Mouse (Mus musculus): ENCODE measurements around the gene Vmn1r3.
"Not testable (repeated sequence)": the region's sequence is repeated elsewhere in the genome, so short reads cannot be mapped to it uniquely, and the experiment has no call there.

Gene Vmn1r3

DNA sequence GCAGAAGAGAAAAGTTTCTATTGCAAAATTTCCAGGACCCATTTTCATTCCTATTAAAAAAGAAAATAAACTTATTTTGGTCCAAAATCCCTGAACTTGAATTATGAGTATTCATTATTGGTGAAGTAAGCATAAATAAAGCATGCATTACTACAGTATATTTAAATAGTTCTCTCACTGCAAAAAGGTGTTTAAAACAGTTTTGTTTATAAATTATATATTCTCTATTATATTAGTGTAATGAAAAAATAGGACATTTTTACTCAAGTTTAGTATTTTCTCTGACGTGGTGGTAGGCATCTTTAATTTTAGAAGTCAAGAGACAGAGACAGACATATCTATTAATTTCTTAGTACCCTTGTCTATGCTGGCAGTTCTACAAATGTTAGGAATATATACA is at the start of gene Vmn1r3:
TSS of gene Vmn1r3 (minus strand) at position 101 of the 400 bp plus-strand sequence.
- not testable (repeated sequence) for DNase-seq (ENCODE audit: low spot score in 2 of 2)

DNA sequence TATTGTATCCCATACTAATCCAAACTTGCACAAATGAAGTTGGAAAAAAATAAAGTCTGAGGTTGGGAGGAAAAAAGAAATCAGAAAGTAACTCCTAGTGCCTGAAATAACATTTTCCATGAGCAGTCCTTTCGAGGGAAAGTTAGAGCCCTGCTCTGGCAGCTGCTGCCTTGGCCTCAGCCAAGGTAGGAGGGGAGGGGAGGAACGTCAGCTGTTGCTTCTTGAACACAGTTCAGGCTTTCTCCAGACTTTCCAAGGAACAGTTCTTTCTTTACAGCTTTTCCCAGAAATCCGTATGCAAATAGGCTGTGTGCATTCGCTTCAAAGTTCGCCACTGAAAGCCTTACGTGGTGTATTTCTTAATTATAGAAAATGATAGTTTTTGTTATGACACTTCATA is 46.9 kb upstream of the Vmn1r3 start:
- DNase-seq (ENCODE audit: low spot score in 2 of 2) = no peak

DNA sequence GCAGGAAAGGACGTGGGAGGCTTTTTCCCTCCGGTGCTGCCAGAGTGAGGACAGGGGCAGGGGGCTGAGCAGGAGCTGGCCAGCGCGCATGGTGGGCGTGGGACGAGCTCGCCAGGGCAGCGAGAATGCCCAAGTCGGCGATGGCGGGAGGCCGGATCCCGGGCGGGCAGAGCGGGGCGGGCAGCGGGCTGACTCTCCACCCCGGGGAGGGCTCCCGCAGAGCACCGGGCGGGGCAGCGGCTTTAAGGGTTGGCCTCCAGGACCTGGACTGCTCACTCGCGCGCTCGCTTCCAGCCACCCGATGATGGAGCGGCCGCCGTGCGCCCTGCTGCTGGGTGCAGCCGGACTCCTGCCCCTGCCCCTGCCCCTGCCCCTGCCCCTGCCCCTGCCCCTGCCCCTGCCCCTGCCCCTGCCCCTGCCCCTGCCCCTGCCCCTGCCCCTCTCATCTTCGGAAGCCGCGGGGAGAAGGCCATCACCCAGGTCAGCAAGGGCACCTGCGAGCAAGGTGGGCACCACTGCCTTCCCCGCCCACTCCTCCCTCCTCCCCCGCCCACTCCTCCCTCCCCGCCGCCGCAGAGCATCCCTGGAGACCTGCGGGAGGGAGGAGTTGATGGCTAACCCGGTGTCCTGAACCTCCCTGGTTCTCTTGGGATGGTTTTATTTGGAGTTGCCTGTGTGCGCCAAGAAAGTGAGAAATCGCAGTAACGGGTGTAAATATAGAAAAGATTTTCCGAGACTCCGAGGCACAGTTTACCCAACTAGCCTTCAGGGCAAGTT is 45.9 kb upstream of the Vmn1r3 start:
- DNase-seq (ENCODE audit: low spot score in 2 of 2) = no peak

DNA sequence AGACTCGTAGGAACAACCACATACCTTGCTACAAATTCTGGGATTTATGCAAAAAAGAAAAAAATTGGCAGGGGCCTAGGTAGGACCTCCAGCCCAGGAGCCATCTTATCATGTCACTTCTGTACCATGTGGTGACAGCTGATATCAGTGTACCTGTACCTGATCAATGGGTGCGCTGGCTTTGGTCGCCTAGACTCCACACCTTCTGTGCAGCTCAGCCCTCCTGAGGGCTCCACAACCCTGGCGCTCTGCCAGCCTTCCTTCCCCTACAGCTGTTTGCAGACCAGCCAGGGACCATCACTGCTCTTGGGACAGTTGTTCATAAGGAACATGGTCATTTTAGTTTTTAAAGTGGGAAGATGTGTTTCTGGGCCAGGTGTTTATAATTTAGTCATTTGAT is 44.4 kb upstream of the Vmn1r3 start:
- no peak for DNase-seq (ENCODE audit: low spot score in 2 of 2)

DNA sequence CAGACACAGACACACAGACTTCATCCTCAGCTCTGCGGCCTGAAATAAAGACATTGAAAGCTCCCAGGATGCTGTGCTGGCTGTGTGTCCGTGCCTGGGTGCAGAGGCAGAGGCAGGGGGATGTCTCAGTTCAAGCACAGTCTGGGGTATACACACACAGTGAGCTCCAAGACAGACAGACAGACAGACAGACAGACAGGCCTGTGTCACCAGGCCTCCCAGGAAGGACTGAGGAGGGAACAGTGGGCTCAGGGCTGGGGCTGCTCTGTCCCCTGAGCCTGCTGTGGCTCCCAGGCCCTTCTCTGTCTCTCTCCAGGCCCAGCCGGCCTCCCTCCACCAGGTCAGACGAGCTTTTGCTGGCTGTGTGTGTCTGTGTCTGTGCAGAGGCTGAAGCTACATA is 43.3 kb upstream of the Vmn1r3 start:
- no peak for DNase-seq (ENCODE audit: low spot score in 2 of 2)

DNA sequence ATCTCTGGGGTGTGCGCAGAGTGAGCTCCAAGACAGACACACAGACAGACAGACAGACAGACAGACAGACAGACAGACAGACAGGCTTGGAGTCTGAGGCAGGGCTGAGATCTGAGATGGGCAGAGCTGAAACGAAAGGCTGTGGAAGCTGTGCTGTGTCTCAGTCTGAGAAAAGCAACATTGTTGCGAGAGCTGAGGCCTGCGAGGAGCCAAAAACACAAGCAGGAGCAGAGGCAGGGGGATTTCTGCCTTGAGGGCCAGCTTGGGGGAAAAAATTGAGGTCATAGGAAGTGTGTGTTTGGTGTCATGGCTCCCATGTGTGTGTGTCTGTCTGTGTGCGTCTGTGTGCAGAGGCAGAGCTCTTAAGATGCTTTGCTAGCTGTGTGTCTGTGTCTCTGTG is 42.6 kb upstream of the Vmn1r3 start:
- DNase-seq (ENCODE audit: low spot score in 2 of 2) = no peak

DNA sequence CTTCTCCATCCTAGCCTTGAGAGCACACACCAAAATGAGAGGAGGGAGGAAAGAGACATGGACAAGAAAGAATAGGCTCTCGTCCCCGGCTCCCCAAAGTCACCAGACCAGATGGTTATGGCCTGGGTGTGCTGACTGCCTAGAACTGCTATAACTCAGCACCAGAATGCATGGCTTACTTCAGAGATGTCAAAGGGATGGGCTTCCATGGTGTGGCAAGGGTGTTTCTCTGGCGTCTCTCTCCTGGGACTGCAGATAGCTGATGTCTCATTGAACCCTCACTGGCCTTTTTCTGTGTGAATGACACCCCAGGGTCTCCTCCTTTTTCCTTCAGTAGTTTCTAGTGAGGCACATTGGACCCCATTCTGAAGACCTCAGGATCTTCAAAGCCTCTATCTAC is 41.3 kb upstream of the Vmn1r3 start:
- no peak for DNase-seq (ENCODE audit: low spot score in 2 of 2)

DNA sequence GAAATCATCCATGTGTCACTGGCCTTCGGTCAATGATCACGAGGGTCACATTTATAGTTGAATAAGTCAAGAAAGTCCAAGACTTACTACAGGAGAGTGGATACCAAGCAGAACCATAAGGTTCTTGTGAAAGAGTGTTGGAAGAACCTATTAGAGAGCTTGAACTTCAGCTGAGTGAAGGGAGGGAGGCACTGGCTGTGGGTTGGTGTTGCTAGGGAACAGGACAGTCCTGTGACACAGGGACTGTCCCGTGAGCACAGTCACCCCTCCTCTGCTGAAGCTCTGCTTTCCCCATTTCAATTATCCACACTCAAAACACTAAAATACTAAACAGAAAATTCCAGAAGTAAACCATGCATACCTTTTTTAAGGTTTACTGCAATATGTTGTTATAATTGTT is 40.3 kb upstream of the Vmn1r3 start:
- DNase-seq (ENCODE audit: low spot score in 2 of 2) = not testable (repeated sequence)

DNA sequence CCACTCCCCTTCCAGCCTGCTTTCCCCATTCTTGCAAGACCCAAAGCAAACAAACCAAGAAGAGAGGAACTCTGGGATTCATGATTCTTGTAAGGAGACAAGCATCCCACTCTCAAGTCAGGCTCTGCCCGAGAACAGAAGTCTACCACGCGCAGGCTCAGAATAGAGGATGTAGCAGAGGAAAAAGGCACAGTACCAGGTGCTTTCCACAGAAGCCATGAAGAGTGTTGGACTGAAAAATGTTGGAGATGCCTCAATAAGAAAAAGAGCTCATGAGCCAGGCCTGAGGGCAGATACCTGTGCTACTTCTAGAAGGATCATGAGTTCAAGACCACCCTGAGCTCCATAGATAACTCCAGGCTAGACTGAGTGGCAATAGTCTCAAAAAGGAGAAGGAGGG is 39.7 kb upstream of the Vmn1r3 start:
- DNase-seq (ENCODE audit: low spot score in 2 of 2) = not testable (repeated sequence)

DNA sequence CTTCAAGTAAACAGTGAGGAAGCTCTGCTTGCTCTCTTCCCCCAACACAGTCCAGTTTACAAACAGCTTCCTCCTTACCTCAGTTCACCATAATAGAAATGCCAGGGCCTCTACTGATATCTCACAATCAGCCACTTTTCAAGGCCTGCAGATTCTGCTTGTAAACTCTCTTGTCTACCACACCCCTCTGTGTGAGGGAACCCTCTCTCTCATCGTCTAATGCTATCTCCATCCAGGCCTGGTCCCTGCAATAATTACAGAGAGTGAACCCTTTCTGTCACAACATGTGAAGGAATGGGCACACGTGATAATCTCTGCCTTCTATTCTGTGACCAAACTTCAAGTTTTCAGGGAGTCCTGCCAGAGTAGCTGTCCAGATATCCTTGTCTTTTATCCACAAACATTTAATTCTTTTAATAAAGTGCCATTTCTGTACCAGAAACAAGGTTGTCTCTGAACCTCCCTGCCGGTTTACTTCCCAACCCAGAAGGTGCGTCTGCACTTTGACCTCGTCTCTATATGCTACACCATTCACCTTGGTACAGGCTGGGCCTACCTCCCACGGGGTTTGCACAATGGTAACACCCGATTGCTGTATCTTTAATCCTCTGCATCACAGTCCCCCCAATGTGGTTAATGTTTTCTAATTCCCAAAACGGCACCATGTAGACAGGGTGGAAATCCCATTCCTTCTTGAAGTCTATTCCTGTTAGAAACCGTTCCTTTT is 38.5 kb upstream of the Vmn1r3 start:
- not testable (repeated sequence) for DNase-seq (ENCODE audit: low spot score in 2 of 2)

DNA sequence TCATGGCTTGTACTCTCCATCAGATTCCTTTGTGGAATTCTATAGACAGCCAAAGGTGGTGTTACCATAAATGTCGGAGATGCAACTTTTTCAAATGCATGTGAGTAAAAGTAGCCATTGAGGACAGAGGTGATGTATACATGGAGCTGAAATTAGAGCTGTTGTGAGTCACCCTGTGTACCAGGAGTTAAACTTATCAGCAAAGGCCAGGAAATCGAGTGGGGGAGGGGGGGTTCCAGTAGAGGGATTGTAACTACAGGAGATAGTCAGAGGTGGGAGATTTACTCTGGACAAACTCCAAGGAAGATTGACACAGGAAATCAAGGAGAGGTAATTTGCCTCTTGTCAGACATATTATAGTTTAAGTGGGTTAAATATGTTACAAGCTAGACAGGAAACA is 31.2 kb upstream of the Vmn1r3 start:
- DNase-seq (ENCODE audit: low spot score in 2 of 2) = not testable (repeated sequence)

DNA sequence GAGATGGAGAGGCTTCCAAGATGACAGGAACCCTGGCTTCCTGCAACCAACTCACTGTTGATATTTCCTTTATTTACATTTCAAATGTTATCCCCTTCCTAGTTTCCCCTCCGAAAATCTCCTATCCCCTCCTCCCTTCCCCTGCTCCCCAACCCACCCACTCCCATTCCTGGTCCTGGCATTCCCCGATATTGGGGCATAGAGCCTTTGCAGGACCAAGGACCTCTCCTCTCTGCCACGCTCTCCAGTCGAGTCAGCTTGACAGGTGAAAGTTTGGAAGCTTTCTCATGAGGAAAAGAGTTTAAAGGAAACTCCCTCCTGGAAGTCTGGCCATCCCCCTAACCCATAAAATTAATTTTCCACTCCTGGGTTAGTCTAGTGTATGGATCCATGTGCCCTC is 28.2 kb upstream of the Vmn1r3 start:
- not testable (repeated sequence) for DNase-seq (ENCODE audit: low spot score in 2 of 2)

DNA sequence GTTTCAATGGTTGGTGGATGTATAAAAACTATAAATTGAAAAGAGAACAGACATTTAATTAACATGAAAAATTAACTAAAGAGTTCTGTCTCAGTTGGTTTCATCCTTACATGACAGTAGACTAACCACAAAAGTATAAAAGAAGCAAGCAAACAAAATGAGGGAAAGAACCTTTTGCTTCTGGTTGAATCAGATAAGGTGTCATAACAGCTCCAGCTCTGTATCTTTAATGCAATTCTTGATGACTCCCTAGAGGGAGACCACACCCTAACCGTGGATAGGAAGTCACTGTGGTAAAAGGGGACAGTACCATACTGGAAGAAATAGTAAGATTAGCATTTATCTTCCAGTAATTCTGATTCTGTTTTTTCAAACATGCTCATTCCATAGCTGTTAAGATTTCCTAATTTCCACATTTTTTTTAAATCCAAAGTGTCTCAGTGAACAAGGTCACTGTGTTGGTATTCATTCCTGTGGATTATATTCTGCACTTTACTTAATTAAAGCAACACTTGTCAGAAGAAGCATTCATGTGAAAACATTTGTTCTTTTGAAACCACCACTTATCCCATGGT is 24.6 kb upstream of the Vmn1r3 start:
- DNase-seq (ENCODE audit: low spot score in 2 of 2) = not testable (repeated sequence)

DNA sequence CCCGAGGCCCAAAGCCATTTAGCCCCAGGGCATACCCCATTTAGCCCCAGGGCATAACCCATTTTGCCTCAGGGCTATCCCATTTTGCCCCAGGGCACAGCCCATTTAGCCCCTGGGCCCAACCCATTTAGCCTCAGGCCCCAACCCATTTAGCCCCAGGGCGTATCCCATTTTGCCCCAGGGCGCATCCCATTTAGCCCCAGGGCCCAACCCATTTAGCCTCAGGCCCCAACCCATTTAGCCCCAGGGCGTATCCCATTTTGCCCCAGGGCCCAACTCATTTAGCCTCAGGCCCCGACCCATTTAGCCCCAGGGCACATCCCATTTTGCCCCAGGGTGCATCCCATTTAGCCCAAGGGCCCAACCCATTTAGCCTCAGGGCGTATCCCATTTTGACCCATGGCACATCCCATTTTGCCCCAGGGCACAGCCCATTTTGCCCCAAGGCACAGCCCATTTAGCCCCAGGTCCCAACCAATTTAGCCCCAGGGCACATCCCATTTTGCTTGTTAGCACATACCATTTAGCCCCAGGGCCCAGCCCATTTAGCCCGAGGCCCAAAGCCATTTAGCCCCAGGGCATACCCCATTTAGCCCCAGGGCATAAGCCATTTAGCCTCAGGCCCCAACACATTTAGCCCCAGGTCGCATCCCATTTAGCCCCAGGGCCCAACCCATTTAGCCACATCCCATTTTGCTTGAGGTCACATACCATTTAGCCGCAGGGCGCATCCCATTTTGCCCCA is 8.2 kb downstream of the Vmn1r3 start:
- DNase-seq (ENCODE audit: low spot score in 2 of 2) = not testable (repeated sequence)

DNA sequence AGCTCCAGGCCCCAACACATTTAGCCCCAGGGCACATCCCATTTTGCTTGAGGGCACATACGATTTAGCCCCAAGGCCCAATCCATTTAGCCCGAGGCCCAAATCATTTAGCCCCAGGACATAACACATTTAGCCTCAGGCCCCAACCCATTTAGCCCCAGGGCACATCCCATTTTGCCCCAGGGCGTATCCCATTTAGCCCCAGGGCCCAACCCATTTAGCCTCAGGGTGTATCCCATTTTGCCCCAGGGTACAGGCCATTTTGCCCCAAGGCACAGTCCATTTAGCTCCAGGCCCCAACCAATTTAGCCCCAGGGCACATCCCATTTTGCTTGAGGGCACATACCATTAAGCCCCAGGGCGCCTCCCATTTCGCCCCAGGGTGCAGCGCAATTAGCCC is 9.0 kb downstream of the Vmn1r3 start:
- not testable (repeated sequence) for DNase-seq (ENCODE audit: low spot score in 2 of 2)

DNA sequence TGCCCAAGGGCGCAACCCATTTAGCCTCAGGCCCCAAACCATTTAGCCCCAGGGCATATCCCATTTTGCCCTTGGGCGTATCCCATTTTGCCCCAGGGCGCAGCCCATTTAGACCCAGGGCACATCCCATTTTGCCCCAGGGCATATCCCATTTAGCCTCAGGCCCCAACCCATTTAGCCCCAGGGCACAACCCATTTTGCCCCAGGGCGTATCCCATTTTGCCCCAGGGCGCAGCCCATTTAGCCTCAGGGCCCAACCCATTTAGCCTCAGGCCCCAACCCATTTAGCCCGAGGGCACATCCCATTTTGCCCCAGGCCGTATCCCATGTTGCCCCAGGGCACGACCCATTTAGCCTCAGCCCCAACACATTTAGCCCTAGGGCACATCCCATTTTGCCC is 9.4 kb downstream of the Vmn1r3 start:
- DNase-seq (ENCODE audit: low spot score in 2 of 2) = not testable (repeated sequence)

DNA sequence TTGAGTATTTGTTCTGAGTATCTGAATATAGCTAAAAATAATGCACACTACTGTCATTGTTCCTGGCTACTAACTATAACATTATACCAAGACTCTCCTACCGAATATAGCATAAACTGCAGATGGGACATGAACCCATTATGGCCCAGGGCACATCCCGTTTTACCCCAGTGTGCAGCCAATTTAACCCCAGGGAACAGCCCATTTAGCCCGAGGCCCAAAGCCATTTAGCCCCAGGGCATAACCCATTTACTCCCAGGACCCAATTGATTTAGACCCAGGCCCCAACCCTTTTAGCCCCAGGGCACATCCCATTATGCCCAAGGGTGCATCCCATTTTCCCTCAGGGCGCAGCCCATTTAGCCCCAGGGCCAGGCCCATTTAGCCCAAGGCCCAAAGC is 10.6 kb downstream of the Vmn1r3 start:
- not testable (repeated sequence) for DNase-seq (ENCODE audit: low spot score in 2 of 2)

DNA sequence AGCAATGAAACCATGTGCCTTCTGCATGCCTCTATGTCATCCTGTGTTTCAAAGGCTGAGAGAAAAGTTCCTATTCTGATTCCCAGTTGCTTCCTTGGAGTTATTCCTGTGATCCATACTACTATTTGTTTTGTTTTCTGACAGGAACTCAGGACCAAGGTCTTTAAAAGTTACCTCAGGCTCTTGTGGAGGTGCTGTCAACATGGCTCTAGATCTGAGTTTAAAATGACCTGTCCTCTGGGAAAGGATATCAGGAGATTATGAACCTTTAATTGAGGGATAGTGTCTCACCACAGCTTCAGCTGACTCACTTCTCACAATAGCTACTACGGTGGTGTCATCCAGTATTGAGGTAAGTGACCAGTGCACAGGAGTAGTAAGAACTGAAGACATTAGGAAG is 18.1 kb downstream of the Vmn1r3 start, which contains the start of gene Vmn1r2:
TSS of gene Vmn1r2 (plus strand) at position 301 of the 400 bp plus-strand sequence.
- DNase-seq (ENCODE audit: low spot score in 2 of 2) = not testable (repeated sequence)

DNA sequence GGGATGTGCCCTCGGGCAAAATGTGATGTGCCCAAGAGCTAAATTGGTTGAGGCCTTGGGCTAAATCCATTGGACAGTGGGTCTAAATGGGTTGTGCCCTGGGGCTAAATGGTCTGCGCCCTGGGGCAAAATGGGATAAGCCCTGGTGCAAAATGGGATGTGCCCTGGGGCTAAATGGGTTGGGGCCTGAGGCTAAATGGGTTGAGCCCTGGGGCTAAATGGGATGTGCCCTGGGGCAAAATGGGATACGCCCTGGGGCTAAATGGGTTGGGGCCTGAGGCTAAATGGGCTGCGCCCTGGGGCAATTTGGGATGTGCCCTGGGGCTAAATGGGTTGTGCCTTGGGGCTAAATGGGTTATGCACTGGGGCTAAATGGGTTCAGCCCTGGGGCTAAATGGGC is 20.1 kb downstream of the Vmn1r3 start:
- DNase-seq (ENCODE audit: low spot score in 2 of 2) = peak in 1 of 2 experiments; percentile 25

DNA sequence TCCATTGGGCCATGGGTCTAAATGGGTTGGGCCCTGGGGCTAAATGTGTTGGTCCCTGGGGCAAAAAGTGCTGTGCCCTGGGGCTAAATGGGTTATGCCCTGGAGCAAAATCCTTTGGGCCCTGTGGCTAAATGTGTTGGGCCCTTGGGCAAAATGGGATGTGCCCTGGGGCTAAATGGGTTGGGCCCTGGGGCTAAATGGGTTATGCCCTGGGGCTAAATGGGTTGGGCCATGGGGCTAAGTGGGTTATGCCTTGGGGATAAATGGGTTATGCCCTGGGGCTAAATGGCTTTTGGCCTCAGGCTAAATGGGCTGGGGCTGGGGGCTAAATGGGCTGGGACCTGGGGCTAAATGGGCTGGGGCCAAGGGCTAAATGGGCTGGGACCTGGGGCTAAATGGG is 20.7 kb downstream of the Vmn1r3 start:
- not testable (repeated sequence) for DNase-seq (ENCODE audit: low spot score in 2 of 2)

DNA sequence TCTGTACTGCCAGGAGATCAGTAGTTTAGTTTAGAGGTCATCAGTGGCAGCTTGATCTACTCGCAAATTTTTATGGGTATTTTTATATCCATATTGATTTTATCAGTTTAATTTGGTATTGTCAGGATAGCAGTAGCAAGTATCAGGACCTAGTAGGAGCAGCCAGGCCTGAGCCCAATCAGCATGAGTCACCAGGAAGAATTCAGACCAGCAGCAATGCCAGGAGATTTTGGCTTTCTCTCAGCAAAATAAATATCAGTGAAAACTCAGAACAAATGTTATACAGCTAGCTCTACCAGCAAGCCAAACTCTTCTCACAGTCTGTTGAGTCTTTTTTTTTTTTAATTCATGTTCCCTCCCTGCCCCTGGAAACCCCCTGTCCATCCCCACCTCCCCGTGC is 31.8 kb downstream of the Vmn1r3 start:
- not testable (repeated sequence) for DNase-seq (ENCODE audit: low spot score in 2 of 2)

DNA sequence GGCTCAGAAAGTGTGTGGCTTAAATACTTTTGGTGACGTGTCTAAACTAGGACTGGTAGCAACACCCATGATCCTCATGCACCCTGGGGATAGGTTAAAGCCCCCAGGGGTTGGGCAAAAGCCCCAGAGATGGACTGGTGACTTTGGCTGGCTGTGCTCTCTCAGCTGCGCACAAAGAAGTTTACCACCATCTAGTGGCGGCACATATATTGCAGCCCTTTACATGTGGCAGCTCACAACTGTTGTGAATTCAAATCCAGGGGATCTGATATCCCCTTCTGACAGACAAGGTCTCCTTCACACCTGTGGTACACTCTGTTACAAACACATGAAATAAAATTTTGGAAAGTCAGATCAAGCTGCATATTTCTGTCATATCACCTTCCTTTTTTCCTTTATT is 37.2 kb downstream of the Vmn1r3 start:
- not testable (repeated sequence) for DNase-seq (ENCODE audit: low spot score in 2 of 2)
